Mouse (Mus musculus): Measurements from ENCODE around the gene Stab1. TPM values are rescaled to one million over a fixed set of nuclear protein-coding genes. Genes with fewer than 3 reads are reported as not detected.
A peak's percentile ranks its signal among the peaks of the same experiment; 100 is the strongest.

Stab1 gene
- total RNA-seq (2015; ENCODE audit: low replicate concordance) (not detected in 2 replicates), total RNA-seq (2017; ENCODE audit: low replicate concordance) (0.70 TPM in 1 of 2 replicates, not detected in the other)

DNA sequence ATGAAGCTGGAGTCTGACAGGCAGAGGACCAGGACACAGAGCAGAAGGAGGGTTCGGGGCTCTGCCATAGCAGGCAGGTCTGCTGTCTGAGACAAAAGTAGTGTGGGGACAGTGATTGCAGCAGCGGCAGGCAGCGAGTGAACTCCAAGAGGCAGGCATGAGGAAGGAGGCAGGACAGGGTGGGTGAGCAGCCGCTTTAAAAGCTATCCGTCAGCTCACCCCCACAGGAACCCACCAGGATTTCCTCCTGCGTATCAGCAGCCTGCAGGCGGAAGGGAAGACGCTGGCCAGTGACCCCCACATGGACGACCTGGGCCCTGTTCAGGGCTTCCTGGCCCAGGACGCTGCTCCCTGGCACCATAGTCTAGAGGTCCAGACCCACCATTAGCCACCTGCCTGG lies at the start of gene Stab1:
Stab1 (minus strand) TSS at position 217 of the 400 bp plus-strand sequence.
- ATAC-seq (replicated peaks; ENCODE audit: low FRiP score, poor library complexity, severe bottlenecking), result no peak

- no peak for ATAC-seq (replicated peaks; ENCODE audit: low FRiP score, poor library complexity, severe bottlenecking)
Measured at GRCm38 (mm10) chr14:31217666-31218065, 49.2 kb upstream of the Stab1 start, which contains the start of gene Sema3g. Gene Sema3g, plus strand, starts transcription at chr14:31217860.

GRCm38 (mm10) chr14:31216846-31217245 lies 48.4 kb upstream of the Stab1 start, which contains the start of gene Nisch:
Gene Nisch, minus strand, starts transcription at chr14:31216946.
- ATAC-seq (replicated peaks; ENCODE audit: low FRiP score, poor library complexity, severe bottlenecking), result no peak

GRCm38 (mm10) chr14:31215157-31216002 lies 46.9 kb upstream of the Stab1 start:
- ATAC-seq (replicated peaks; ENCODE audit: low FRiP score, poor library complexity, severe bottlenecking), result peak; percentile 81

DNA sequence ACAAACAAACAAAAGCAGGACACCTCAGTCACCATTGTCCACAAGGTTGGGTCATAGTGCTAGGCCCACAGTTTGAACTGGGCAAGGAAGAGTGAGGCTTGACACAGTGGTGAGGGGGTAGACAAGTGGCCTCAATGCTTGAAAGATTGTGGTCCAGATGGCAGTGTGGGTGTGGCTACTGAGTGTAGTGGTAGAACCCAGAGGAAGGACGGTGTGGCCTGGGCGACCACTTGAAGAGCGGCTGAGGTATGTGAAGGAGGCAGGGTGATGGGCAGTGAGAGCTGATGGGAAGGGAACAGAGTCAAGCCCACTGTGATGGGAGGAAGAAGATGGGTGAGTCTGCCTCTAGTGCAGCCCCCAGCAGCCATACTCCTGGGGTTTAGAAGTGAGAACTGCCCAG lies 46.2 kb upstream of the Stab1 start:
- no peak for ATAC-seq (replicated peaks; ENCODE audit: low FRiP score, poor library complexity, severe bottlenecking)

GRCm38 (mm10) chr14:31213868-31214267 lies 45.4 kb upstream of the Stab1 start:
- no peak for ATAC-seq (replicated peaks; ENCODE audit: low FRiP score, poor library complexity, severe bottlenecking)

DNA sequence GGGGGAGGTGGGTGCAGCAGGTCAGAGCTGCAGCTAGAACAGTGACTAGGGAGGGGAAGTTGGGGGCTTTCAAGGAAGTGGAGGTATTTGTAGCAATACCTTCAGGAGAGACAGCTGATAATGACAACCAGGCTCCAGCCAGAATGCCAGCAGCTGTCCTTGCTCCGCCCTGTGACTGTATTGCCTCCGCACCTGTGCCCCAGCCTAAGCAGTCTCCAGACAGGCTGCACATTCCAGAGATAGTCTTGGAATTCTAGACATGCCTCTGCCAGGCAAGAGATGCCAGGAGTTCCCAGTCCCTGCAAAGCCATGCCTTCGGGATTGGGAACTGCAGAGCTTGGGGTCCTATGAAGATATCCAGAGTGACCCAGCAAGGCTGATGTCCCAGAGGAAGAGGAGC lies 44.1 kb upstream of the Stab1 start:
- no peak for ATAC-seq (replicated peaks; ENCODE audit: low FRiP score, poor library complexity, severe bottlenecking)

DNA sequence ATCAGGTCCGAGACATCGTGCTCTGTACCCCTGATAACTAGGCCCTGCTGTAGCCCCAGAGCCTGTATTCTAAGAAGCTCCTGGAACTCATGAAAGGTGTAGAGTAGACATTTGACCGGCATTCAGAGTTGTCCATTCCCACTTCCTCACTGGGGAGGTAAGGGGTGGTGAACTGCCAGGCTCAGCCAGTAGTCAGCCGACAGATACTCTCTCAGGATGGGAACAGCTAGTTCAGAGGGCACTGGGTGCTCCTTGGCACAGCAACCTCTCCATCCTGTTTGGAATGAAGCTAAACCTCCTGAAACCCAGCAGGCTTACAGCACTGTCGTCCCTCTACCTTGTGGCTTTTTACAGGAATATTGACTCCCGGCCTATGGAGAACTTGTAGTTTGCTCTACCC lies 43.4 kb upstream of the Stab1 start:
- no peak for ATAC-seq (replicated peaks; ENCODE audit: low FRiP score, poor library complexity, severe bottlenecking)

DNA sequence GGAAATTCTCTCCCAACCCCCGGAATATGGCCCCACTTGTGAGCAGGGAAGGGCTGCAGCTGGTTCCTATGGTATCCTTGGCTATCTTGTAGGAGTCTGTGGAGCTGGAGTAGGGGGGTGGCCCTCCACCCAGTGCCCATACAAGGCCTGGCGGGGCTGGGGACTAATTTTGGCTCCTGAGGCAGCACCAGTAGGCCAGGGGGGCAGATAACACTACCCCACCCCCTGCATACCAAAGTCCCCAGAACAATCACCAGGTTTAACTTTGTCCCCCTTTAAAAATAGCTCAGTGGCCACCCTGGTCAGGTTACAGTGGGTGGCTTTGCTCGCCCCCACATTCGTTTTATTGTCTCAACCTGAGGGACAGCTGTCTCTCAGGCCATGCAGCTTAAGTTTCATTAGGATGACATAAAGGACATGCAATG lies 40.7 kb upstream of the Stab1 start:
- ATAC-seq (replicated peaks; ENCODE audit: low FRiP score, poor library complexity, severe bottlenecking), result no peak

DNA sequence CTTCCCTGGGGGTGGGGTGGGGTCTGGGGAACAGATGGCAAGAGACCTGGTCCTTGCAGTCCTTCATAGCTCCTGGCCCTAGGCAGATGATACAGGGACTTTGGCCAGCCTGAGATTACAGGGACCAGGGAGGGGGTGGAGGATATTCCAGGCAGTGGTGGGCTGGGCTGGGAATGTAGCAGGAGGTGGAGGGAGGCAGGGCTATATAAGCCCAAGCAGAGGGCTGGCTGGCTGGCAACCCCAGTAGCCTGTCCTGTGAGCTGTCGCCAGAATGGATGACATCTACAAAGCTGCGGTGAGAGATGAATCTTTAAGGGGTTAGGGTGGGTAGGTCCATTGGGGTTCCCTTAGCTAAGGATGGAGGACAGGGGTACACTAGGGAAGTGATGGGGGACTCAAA lies 39.6 kb upstream of the Stab1 start, which contains the start of gene Tnnc1:
Tnnc1 (plus strand) TSS at position 229 of the 400 bp plus-strand sequence.
- ATAC-seq (replicated peaks; ENCODE audit: low FRiP score, poor library complexity, severe bottlenecking), result no peak

GRCm38 (mm10) chr14:31207070-31207830 lies 38.8 kb upstream of the Stab1 start:
- peak; percentile 76 for ATAC-seq (replicated peaks; ENCODE audit: low FRiP score, poor library complexity, severe bottlenecking)

DNA sequence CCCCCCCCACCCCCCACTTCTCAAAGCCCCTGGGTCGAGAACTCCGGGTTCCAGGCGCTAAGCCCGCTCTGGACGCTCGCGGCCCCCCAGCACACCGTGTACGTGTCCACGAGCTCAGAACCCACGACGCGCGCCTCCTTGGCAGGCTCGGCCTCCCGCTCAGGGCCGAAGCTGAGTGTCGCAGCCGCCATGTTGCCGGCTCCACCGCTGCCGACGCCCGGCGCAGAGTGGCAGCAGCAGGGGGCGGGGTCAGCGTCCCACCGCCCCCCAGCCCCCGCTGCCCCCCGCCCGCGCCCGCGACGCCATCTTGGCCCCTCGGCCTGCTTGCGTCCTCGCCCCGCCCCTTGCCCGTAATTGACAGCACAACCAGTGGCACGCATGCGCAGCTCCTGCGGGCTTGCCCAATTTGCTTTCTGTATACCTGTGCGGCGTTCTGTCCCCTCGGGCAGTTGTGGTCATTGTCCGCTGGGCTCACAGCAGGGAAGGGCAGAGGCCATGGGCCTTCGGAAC lies 38.1 kb upstream of the Stab1 start:
- ATAC-seq (replicated peaks; ENCODE audit: low FRiP score, poor library complexity, severe bottlenecking), result peak; percentile 87

DNA sequence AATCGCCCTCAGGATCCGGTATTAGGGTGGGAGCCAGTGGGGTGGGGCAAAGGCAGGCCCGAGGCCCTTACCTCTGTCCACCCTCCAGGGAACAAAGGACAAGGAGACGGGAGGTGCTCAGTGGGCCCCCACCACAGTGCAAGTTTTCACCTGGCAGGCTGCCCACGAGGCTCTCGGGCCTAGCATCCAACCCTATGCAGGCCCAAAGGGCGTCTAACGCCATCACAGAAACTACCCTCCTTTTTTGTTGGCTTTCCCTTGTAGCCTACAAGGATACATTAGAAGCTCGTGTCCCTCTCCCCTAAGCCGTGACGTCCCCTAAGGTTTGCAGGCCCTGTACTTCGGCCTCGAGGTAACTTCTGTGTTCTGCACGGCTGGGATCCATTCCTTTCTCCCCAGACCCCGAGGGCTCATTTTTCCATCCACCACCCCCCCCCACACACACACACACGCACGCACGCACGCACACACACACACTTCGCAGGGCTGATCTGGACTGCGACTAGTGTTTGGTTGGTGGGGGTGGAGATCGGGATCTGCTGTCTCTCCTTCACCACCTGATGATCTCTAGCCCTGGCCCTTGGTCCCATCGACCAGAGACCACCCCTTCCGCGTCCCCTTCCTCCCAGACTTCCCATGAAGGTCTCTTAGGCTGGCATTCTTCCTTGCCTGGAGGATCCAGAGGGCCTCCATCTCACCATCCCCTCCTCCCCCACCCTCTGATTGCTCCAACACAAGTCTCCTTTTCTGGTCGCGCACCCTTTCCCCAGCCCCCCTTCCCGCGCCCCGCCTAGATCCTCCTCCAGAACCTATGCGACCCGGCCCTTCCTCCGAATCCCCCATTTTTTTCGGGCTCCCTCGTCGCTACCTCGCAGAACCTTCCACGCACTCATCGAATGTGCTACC lies 37.4 kb upstream of the Stab1 start:
- no peak for ATAC-seq (replicated peaks; ENCODE audit: low FRiP score, poor library complexity, severe bottlenecking)

GRCm38 (mm10) chr14:31205244-31205561 lies 36.8 kb upstream of the Stab1 start:
- ATAC-seq (replicated peaks; ENCODE audit: low FRiP score, poor library complexity, severe bottlenecking), result no peak

- ATAC-seq (replicated peaks; ENCODE audit: low FRiP score, poor library complexity, severe bottlenecking), result no peak
Measured at GRCm38 (mm10) chr14:31204844-31205243, 36.4 kb upstream of the Stab1 start.

DNA sequence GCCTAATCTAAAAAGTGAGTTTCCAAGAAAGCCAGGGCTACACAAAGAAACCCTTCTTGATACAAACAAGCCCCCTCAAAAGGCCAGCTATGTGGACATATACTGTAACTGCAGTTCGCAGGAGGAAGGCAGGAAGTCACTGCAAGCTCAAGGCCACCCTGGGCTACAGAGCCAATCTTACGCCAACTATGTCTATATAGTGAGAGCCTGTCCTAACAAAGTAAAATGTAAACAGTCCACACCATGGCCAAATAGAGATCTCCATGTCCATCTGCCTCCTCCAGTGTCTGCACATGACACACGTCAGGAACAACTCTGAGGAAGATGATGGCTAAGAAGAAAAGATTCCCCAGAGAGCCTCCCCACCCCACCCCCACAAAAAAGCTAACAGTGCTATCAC lies 31.6 kb upstream of the Stab1 start:
- ATAC-seq (replicated peaks; ENCODE audit: low FRiP score, poor library complexity, severe bottlenecking), result no peak

- ATAC-seq (replicated peaks; ENCODE audit: low FRiP score, poor library complexity, severe bottlenecking), result no peak
Measured at GRCm38 (mm10) chr14:31199599-31199998, 31.2 kb upstream of the Stab1 start.

DNA sequence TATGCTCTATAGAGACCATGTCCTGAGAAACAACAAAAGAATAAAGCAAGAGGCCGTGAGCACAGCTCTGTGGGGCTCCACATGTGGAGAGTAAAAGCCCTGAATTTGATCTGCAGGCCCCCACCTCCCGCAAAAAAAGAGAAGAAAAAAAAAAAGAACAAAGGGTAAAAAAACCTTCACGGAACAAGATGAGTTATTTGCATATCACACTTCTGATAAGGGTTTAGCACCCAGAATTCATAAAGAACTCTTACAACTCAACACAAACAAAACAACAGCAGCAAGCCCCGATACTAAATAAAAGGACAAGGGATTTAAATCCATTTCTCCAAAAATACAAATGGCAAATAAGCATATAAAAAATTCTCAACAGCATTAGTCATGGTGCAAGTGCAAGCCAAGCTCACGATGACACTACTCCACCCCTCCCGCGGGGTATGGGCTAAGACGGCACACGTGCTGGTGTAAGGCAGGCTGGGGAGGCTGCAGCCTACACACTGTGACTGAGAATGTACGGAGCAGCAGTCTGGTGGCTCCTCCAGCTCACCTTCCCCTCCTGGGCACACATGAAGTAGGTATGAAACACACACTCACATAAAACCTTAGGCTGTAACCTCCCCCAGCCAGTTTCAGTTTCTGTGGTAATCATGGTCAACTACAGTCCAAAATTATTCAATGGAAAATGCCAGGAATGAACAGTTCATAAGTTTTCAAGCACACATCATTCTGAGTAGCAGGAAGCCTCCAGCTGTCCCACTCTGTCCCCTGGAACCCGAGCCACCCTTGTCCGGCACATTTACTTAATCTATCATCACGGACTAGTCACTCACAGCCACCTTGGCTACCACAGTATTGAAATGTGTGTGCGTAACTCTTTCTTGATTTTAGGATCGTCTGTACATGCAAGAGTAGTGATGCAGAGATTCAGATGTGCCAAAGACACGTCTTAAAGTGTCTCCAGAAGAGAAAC lies 29.4 kb upstream of the Stab1 start:
- 0 out of 2 replicates have a peak, but pooled peaks have one; percentile 43 for ATAC-seq (replicated peaks; ENCODE audit: low FRiP score, poor library complexity, severe bottlenecking)
